In genomic region chr11:119105748-119106147, GRCm38 (mm10) we compare ENCODE assay signal across 10 mouse cellular contexts. TPM values are rescaled to one million over a fixed set of nuclear protein-coding genes. Genes with fewer than 3 reads are reported as not detected.
DNase-seq lines count a peak whose midpoint lies in the region; ATAC-seq and TF ChIP-seq lines count a peak whose summit lies in the region.
"Had no signal": no experiment of that assay in that cellular context is flagged by ENCODE, and none has a peak within 500 bp of the region (broad histone marks: within the 10 kb centered on the region; RNA-seq: fewer than 3 reads in every experiment).

No protein-coding gene starts in this region.

- H3K4me1 ChIP-seq in heart, embryonic 16.5 days (ENCODE audit: control insufficient read depth, insufficient read depth, low read length), result peaks cover 13% of the 10 kb centered on the region
- peaks cover 24% of the 10 kb centered on the region for H3K4me1 ChIP-seq in midbrain, embryonic 10.5 days
- no peaks in the 10 kb centered on the region; the same call in 1 of the 2 replicates for H3K4me1 ChIP-seq in midbrain, embryonic 11.5 days (ENCODE audit: control insufficient read depth, insufficient read depth, low read length)
- H3K4me1 ChIP-seq in midbrain, postnatal 0 days (ENCODE audit: insufficient read depth, low read length), result 0 out of 2 replicates have a peak, but pooled peaks cover 3% of the 10 kb centered on the region

- peak; percentile 75 for ATAC-seq in heart, embryonic 16.5 days (replicated peaks; ENCODE audit: extremely low read depth, insufficient read depth, low FRiP score)
- ATAC-seq in midbrain, embryonic 11.5 days (ENCODE audit: low FRiP score), result no peak
- ATAC-seq in erythroblast, adult 5-6 weeks (replicated peaks; ENCODE audit: low FRiP score, poor library complexity, severe bottlenecking), result peak; percentile 15; the same call in 1 of the 2 replicates
- peak; percentile 10; the same call in 1 of the 2 replicates for ATAC-seq in midbrain, postnatal 0 days (ENCODE audit: low FRiP score)

- WGBS in heart, embryonic 16.5 days, result 12% methylated on average over 8 of the region's 8 CpGs
- WGBS in midbrain, embryonic 10.5 days, result 61% methylated on average over 8 of the region's 8 CpGs
- WGBS in midbrain, embryonic 11.5 days, result 65% methylated on average over 8 of the region's 8 CpGs
- 55% methylated on average over 8 of the region's 8 CpGs for WGBS in midbrain, postnatal 0 days

- no peak for DNase-seq in heart, adult 9 months (ENCODE audit: low spot score in 2 of 2)
- DNase-seq in midbrain, embryonic 10.5 days (ENCODE audit: low spot score), result no peak
- DNase-seq in midbrain, embryonic 11.5 days (ENCODE audit: low spot score, missing footprints), result no peak
- no peak for DNase-seq in midbrain, postnatal 0 days (ENCODE audit: low spot score)
- no peak for DNase-seq in right cerebral cortex, postnatal 10 days (ENCODE audit: low spot score in 2 of 2)
- no peak for DNase-seq in spleen, postnatal 14 days (ENCODE audit: low spot score in 2 of 2)
- DNase-seq: cerebellum, adult 2 months had no signal

- peak overlapping the region; percentile 51 for H3K9ac ChIP-seq in heart, embryonic 16.5 days (ENCODE audit: low read length)
- no peak overlapping the region for H3K9ac ChIP-seq in midbrain, embryonic 11.5 days (ENCODE audit: low read length)
- H3K9ac ChIP-seq in midbrain, postnatal 0 days (replicated peaks; ENCODE audit: low read length, poor library complexity, severe bottlenecking), result no peak overlapping the region

- H3K27me3 ChIP-seq in heart, embryonic 16.5 days (ENCODE audit: control insufficient read depth, insufficient read depth, low read length), result no peaks in the 10 kb centered on the region
- peaks cover 44% of the 10 kb centered on the region for H3K27me3 ChIP-seq in midbrain, embryonic 10.5 days (ENCODE audit: low read depth, poor library complexity, severe bottlenecking)
- no peaks in the 10 kb centered on the region; the same call in 1 of the 2 replicates for H3K27me3 ChIP-seq in midbrain, embryonic 11.5 days (ENCODE audit: control insufficient read depth, insufficient read depth, low read length)
- no peaks in the 10 kb centered on the region for H3K27me3 ChIP-seq in midbrain, postnatal 0 days (ENCODE audit: insufficient read depth, low read length)

- peak overlapping the region; percentile 45 for H3K4me2 ChIP-seq in heart, embryonic 16.5 days (ENCODE audit: low read depth, low read length)
- no peak overlapping the region for H3K4me2 ChIP-seq in midbrain, embryonic 11.5 days
- no peak overlapping the region for H3K4me2 ChIP-seq in midbrain, postnatal 0 days (ENCODE audit: low read depth, low read length, poor library complexity, severe bottlenecking)

- H3K4me3 ChIP-seq in heart, embryonic 16.5 days (ENCODE audit: low read length), result no peak overlapping the region
- no peak overlapping the region for H3K4me3 ChIP-seq in midbrain, embryonic 10.5 days
- H3K4me3 ChIP-seq in midbrain, embryonic 11.5 days (ENCODE audit: low read depth, low read length), result no peak overlapping the region
- H3K4me3 ChIP-seq in midbrain, postnatal 0 days (ENCODE audit: low read depth, low read length), result no peak overlapping the region
- H3K4me3 ChIP-seq: erythroblast, embryonic 14.5 days had no signal

- H3K27ac ChIP-seq in heart, embryonic 16.5 days (ENCODE audit: low read length), result no peak overlapping the region
- peak overlapping the region; percentile 60 for H3K27ac ChIP-seq in midbrain, embryonic 10.5 days (replicated peaks)
- H3K27ac ChIP-seq in midbrain, embryonic 11.5 days (ENCODE audit: low read depth, low read length), result no peak overlapping the region
- no peak overlapping the region for H3K27ac ChIP-seq in midbrain, postnatal 0 days (ENCODE audit: low read depth, low read length)

- no peak for TF ChIP-seq CTCF in midbrain, postnatal 0 days (IDR thresholded peaks at IDR 0.05)

- no peaks in the 10 kb centered on the region for H3K9me3 ChIP-seq in heart, embryonic 16.5 days (replicated peaks; ENCODE audit: control insufficient read depth, low read length)
- no peaks in the 10 kb centered on the region for H3K9me3 ChIP-seq in midbrain, embryonic 10.5 days (replicated peaks)
- H3K9me3 ChIP-seq in midbrain, embryonic 11.5 days (ENCODE audit: control insufficient read depth, low read length), result no peaks in the 10 kb centered on the region
- no peaks in the 10 kb centered on the region for H3K9me3 ChIP-seq in midbrain, postnatal 0 days (ENCODE audit: low read length)

- no peaks in the 10 kb centered on the region for H3K36me3 ChIP-seq in heart, embryonic 16.5 days (ENCODE audit: control insufficient read depth, insufficient read depth)
- H3K36me3 ChIP-seq in midbrain, embryonic 10.5 days, result no peaks in the 10 kb centered on the region
- no peaks in the 10 kb centered on the region for H3K36me3 ChIP-seq in midbrain, embryonic 11.5 days (ENCODE audit: control insufficient read depth, insufficient read depth, low read length)
- no peaks in the 10 kb centered on the region for H3K36me3 ChIP-seq in midbrain, postnatal 0 days (ENCODE audit: insufficient read depth, low read length)

RNA-seq across cellular contexts. Expression of gene Cbx4, which starts 19.7 kb away (rescaled TPM):
- polyA plus RNA-seq in heart, embryonic 16.5 days (2015; fragmentation: Nextera tagmentation; extraction: Ambion mirVana), result 11.5 and 12.6 TPM in 2 replicates
- 5.1 and 7.1 TPM in 2 replicates for polyA plus RNA-seq in midbrain, embryonic 10.5 days (2016; fragmentation: Nextera tagmentation; extraction: Ambion mirVana)
- polyA plus RNA-seq in midbrain, embryonic 11.5 days (2014; fragmentation: Nextera tagmentation; extraction: Ambion mirVana), result 6.3 and 7.0 TPM in 2 replicates
- total RNA-seq in erythroblast, adult 5-6 weeks (2015; ENCODE audit: low replicate concordance), result 4.8 and 7.7 TPM in 2 replicates
- 4.3 and 9.4 TPM in 2 replicates for total RNA-seq in erythroblast, adult 5-6 weeks (2017; ENCODE audit: low replicate concordance)
- total RNA-seq in midbrain, postnatal 0 days (2014; rRNA removed), result 48.6 and 53.4 TPM in 2 replicates
- polyA plus RNA-seq in midbrain, postnatal 0 days (2015; fragmentation: Nextera tagmentation; extraction: Ambion mirVana), result 30.5 TPM in 2 replicates
